Mouse (Mus musculus) liver, postnatal 0 days (tissue): ENCODE measurements at regions not wholly inside any gene's neighbourhood (a gene's known extent, or its start where the extent isn't known, plus 50 kb on each side); places are given as distances from the start of the nearest gene placed in this dataset.

Source experiments
- CTCF ChIP-seq: sonication (generic); IDR thresholded peaks from 2 replicates; pipeline ENCODE4 v1.5.1; 2016; ENCODE audit warnings: antibody characterized with exemption, low read depth
- EP300 ChIP-seq: IDR thresholded peaks from 2 replicates; pipeline ENCODE4 v1.6.1; 2016; ENCODE audit warnings: antibody characterized with exemption, low read depth, mild to moderate bottlenecking

- no peak for TF ChIP-seq CTCF
- TF ChIP-seq EP300: no peak
Observed at GRCm38 (mm10) chr13:83739131-83739530, 235.3 kb downstream of the Mef2c start.
